Mouse (Mus musculus) liver, postnatal 0 days (tissue): ENCODE measurements around the gene Abhd14b. TPM values are rescaled to one million over a fixed set of nuclear protein-coding genes. Genes with fewer than 3 reads are reported as not detected.

Experiments used
- ATAC-seq: fragments of 200-750 bp; cut with Nextera tagmentation; 2 replicates; pipeline ENCODE4 v1.8.0; 2017; ENCODE audit warnings: mild to moderate bottlenecking, moderate library complexity
- DNase-seq: peaks from one replicate; pipeline ENCODE4 v3.0.0-alpha.2; 2016
- H3K27ac ChIP-seq: fragments of 300-500 bp; sonication (generic); 2 replicates; pipeline ENCODE4 v1.5.1; 2014; ENCODE audit warnings: antibody characterized with exemption, moderate library complexity, mild to moderate bottlenecking, low read depth
- H3K27me3 ChIP-seq: fragments of 300-500 bp; sonication (generic); 2 replicates; pipeline ENCODE4 v1.6.1; 2014; ENCODE audit warnings: low read length, control low read depth, mixed read lengths; ENCODE audit not compliant: insufficient read depth
- H3K36me3 ChIP-seq: fragments of 300-500 bp; sonication (generic); replicated peaks from 2 replicates; pipeline ENCODE4 v1.6.1; 2014; ENCODE audit warnings: mild to moderate bottlenecking, control low read depth, low read length, moderate library complexity, mixed read lengths; ENCODE audit not compliant: insufficient read depth
- H3K4me1 ChIP-seq: fragments of 300-500 bp; sonication (generic); 2 replicates; pipeline ENCODE4 v1.6.1; 2014; ENCODE audit warnings: antibody characterized with exemption, mild to moderate bottlenecking, control low read depth; ENCODE audit not compliant: insufficient read depth
- H3K4me2 ChIP-seq: fragments of 300-500 bp; sonication (generic); 2 replicates; pipeline ENCODE4 v1.6.1; 2014; ENCODE audit warnings: low read depth, mild to moderate bottlenecking, low read length, moderate library complexity, mixed read lengths
- H3K4me3 ChIP-seq: fragments of 300-500 bp; sonication (generic); 2 replicates; pipeline ENCODE4 v1.5.1; 2014; ENCODE audit warnings: low read depth, low read length
- H3K9ac ChIP-seq: fragments of 300-500 bp; sonication (generic); replicated peaks from 2 replicates; pipeline ENCODE4 v1.6.1; 2014; ENCODE audit warnings: mild to moderate bottlenecking, moderate library complexity
- H3K9me3 ChIP-seq: fragments of 300-500 bp; sonication (generic); 2 replicates; pipeline ENCODE4 v1.6.1; 2016; ENCODE audit warnings: mild to moderate bottlenecking, control low read depth, low read length, mixed read lengths
- CTCF ChIP-seq: sonication (generic); IDR thresholded peaks from 2 replicates; pipeline ENCODE4 v1.5.1; 2016; ENCODE audit warnings: antibody characterized with exemption, low read depth
- EP300 ChIP-seq: IDR thresholded peaks from 2 replicates; pipeline ENCODE4 v1.6.1; 2016; ENCODE audit warnings: antibody characterized with exemption, low read depth, mild to moderate bottlenecking
- WGBS: fragments of 180-500 bp; shearing (Covaris S2); extraction: QIAGEN DNeasy Blood & Tissue Kit; methylation state at CpG from one replicate; pipeline ENCODE4 v1.1.7; 2014; ENCODE audit not compliant: insufficient replicate concordance; 5-methylcytosine and 5-hydroxymethylcytosine counted together
- polyA plus RNA-seq: library from polyadenylated mRNA; unstranded; fragments of >200 nt; fragmentation: Nextera tagmentation; extraction: Ambion mirVana; gene quantifications from 2 replicates; pipeline ENCODE4 v1.2.1, GENCODE M21; 2015

Abhd14b gene
- polyA plus RNA-seq, 1 experiment from 2014 or later, result 41.4 TPM

- DNase-seq, result no peak
- TF ChIP-seq EP300, result no peak
- TF ChIP-seq CTCF, result no peak
- 79% methylated on average over 3 of the region's 3 CpGs for WGBS
- ATAC-seq, result 0 out of 2 replicates have a peak, but pooled peaks have one; percentile 6
- H3K27me3 ChIP-seq, result no peaks in the 10 kb centered on the region
- peak overlapping the region; percentile 64 for H3K4me2 ChIP-seq
- no peak overlapping the region for H3K27ac ChIP-seq
- no peak overlapping the region for H3K4me3 ChIP-seq
- no peaks in the 10 kb centered on the region for H3K36me3 ChIP-seq
- H3K4me1 ChIP-seq, result peaks cover 26% of the 10 kb centered on the region
- no peak overlapping the region for H3K9ac ChIP-seq
- no peaks in the 10 kb centered on the region for H3K9me3 ChIP-seq
Measured at GRCm38 (mm10) chr9:106412210-106412609, 35.0 kb upstream of the Abhd14b start.

- no peak for TF ChIP-seq CTCF
- TF ChIP-seq EP300, result no peak
- ATAC-seq, result no peak
- 88% methylated on average over 5 of the region's 5 CpGs for WGBS
Measured at GRCm38 (mm10) chr9:106413606-106414005, 33.7 kb upstream of the Abhd14b start.

GRCm38 (mm10) chr9:106416826-106417225 lies 30.4 kb upstream of the Abhd14b start:
- Histone ChIP-seq H3K27me3 (peaks cover 26% of the 10 kb centered on the region), H3K36me3 (no peaks in the 10 kb centered on the region), H3K4me2 (no peak overlapping the region), H3K4me1 (peaks cover 17% of the 10 kb centered on the region), H3K9ac (no peak overlapping the region), H3K27ac (no peak overlapping the region), H3K9me3 (no peaks in the 10 kb centered on the region), H3K4me3 (no peak overlapping the region)
- 76% methylated on average over 6 of the region's 6 CpGs for WGBS
- no peak for ATAC-seq
- TF ChIP-seq EP300, result no peak
- TF ChIP-seq CTCF, result no peak
- DNase-seq, result no peak

More at GRCm38 (mm10) chr9:106413606-106414005, 33.7 kb upstream of the Abhd14b start:
- H3K27me3 ChIP-seq, result peaks cover 10% of the 10 kb centered on the region
- no peak overlapping the region for H3K9ac ChIP-seq
- H3K4me1 ChIP-seq, result peaks cover 32% of the 10 kb centered on the region
- DNase-seq, result no peak
- H3K4me3 ChIP-seq, result no peak overlapping the region
- H3K4me2 ChIP-seq, result no peak overlapping the region
- no peaks in the 10 kb centered on the region for H3K9me3 ChIP-seq
- no peaks in the 10 kb centered on the region for H3K36me3 ChIP-seq
- no peak overlapping the region for H3K27ac ChIP-seq

GRCm38 (mm10) chr9:106417841-106418625 lies 29.2 kb upstream of the Abhd14b start:
- ATAC-seq (0 out of 2 replicates have a peak, but pooled peaks have one; percentile 15), DNase-seq (peak; percentile 70)
- H3K27ac ChIP-seq, result no peak overlapping the region
- no peaks in the 10 kb centered on the region for H3K9me3 ChIP-seq
- H3K9ac ChIP-seq, result no peak overlapping the region
- peaks cover 26% of the 10 kb centered on the region for H3K27me3 ChIP-seq
- no peak overlapping the region for H3K4me3 ChIP-seq
- 20% methylated on average over 29 of the region's 29 CpGs for WGBS
- peak overlapping the region; percentile 56 for H3K4me2 ChIP-seq
- no peak; the same call in 1 of the 2 replicates for TF ChIP-seq CTCF
- no peak for TF ChIP-seq EP300
- no peaks in the 10 kb centered on the region for H3K36me3 ChIP-seq
- peaks cover 10% of the 10 kb centered on the region for H3K4me1 ChIP-seq

GRCm38 (mm10) chr9:106420608-106421007 lies 26.7 kb upstream of the Abhd14b start:
- DNase-seq (no peak), ATAC-seq (no peak)
- Histone ChIP-seq H3K4me2 (no peak overlapping the region), H3K9me3 (no peaks in the 10 kb centered on the region), H3K36me3 (no peaks in the 10 kb centered on the region), H3K27ac (no peak overlapping the region), H3K27me3 (peaks cover 26% of the 10 kb centered on the region), H3K4me3 (no peak overlapping the region), H3K9ac (no peak overlapping the region), H3K4me1 (peaks cover 10% of the 10 kb centered on the region)
- 8% methylated on average over 2 of the region's 2 CpGs for whole genome bisulfite sequencing
- no peak for TF ChIP-seq EP300
- no peak for TF ChIP-seq CTCF

GRCm38 (mm10) chr9:106421033-106421864 lies 26.0 kb upstream of the Abhd14b start:
- no peak for DNase-seq
- peaks cover 26% of the 10 kb centered on the region for H3K27me3 ChIP-seq
- H3K4me2 ChIP-seq, result peak overlapping the region; percentile 41; the same call in 1 of the 2 replicates
- TF ChIP-seq CTCF (no peak), EP300 (no peak)
- no peak overlapping the region for H3K27ac ChIP-seq
- H3K4me1 ChIP-seq, result peaks cover 10% of the 10 kb centered on the region
- no peak overlapping the region; the same call in 1 of the 2 replicates for H3K4me3 ChIP-seq
- no peak overlapping the region for H3K9ac ChIP-seq
- ATAC-seq, result peak; percentile 43
- H3K36me3 ChIP-seq, result no peaks in the 10 kb centered on the region
- no peaks in the 10 kb centered on the region for H3K9me3 ChIP-seq
- 11% methylated on average over 18 of the region's 18 CpGs for WGBS
